Mouse (Mus musculus) gonadal fat pad, adult 2 months (tissue): ENCODE results near the gene Slc25a21. TPM values are rescaled to one million over a fixed set of nuclear protein-coding genes. Genes with fewer than 3 reads are reported as not detected.

Source experiments
- DNase-seq: peaks from one replicate; pipeline ENCODE4 v3.0.0-alpha.2; 2012; ENCODE audit warnings: low read depth
- polyA plus RNA-seq: library from polyadenylated mRNA; depleted of rRNA; stranded (reverse); fragments of >200 nt; gene quantifications from 2 replicates; pipeline ENCODE4 v1.2.3, GENCODE M21; 2012

The Slc25a21 gene
- polyA plus RNA-seq, 1 experiment, result 1.6 TPM

DNA sequence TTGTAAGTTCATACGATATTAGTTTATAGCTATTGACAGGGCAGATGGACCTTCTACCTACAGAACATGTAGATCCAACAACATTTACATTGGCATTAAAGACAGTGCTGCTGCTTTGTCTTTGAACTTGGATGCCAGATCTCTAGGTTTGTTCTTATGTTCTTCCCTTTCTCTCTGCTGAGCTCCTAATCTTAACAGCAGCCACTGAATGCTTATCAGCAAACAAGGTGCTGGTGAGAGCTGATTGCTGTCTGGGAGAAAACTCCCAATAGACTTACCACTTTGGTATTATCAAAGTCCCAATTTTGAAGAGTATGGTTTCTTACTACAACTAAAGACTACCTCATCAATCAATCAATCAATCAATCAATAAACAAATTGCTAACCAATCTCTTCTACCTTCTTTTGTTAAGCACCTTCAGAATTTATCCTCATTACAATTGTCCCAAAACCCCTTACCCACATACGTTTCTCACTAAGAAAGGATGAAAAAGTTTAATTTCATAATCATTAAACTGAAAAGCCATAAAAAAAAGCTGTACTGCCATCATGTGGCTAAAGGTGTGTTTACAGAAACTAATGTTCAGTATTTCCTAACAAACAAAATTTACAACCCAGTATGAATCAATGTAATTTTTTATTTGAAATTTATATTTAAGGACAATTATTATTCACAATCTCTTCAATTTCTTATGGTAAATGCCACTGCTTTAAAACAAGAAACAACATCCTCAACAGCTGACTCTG is 12.7 kb downstream of the Slc25a21 start:
- DNase-seq, result no peak

DNA sequence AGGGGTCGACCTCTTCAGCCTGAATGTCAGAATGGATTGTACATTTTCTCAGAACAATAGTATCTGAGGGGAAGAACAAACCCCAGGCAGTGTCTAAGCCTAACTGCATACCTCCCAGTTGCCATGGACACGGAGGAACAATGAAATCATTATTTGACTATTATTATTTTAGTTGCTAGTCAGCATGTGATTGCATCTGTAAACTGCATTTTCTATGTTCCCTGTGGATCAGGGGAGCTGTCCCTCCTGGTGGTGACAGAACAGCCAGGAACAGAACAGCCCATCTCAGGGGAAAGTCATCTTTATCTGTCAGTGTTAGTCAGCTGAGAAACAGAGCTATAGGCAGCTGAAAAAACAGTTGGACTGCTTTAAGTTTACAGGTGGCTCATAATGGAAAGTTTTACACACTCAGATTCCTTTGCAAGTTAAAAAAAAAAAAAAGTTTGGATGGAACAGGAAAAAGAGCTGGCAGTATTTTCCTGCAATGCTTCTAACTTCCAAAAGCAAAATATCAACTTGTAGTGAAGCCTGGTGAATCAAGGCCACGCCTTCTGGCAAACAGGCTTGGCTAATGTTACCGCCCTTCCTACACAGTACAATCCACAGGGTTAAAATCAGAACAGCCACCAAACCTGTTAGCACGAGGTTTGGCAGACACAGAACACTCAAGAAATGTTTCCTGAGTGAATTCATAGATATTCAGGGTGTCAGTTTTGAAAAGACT is 17.6 kb downstream of the Slc25a21 start:
- DNase-seq, result no peak

DNA sequence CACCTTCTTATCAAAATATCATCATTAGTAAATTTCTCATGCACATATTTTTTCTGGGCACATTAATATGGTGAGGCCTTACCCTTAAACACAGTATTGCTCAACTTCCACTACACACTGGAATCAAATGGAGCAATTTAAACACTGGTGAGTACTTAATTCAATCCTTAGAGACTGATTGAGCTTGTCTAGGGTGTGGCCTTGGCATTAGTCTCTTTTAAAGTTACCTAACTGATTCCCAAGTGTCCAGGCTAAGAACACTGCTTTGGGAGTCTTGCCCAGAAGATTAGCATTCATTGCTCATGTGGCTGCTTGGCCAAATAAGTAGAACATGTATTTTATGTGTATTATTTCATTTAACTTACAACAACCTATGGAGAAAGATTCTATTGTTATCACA is 18.5 kb downstream of the Slc25a21 start:
- peak; percentile 27 for DNase-seq

DNA sequence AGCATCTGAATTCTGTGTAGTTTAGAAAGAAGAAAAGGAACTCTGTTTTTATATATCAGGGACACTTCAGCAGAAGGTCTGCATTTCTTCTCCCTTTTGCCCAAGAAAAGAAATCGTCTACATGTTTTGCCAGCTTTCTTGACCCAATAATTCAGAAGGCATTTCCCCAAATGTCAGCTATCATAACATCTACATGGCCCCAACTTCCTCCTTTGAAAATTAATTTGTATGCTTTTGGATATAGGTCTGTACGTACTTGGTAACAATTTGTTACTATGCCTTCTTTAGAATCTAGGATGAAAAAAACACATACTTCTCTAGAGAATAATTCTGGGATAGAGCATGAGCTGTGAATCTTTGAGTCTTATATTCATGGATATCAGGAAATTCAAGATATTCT is 34.0 kb downstream of the Slc25a21 start:
- DNase-seq, result no peak

DNA sequence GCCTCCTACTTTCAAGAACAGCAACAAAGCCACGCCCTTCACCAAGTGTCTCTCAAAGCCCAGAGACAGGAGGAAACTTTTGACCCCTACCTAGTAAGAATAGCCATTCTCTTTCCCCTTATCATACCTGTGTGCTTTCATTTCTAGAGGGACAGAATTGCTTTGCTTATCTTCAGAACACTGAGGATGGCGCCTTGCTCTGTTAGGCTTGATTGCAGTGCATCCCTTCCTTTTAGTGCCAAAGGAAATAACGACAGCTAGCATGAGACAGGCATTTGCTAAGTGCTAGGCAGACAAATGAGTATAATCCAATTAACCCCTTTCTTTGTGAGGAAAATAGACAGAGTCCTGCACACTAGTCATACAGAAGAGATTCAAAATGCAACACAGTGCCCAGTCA is 34.4 kb downstream of the Slc25a21 start:
- DNase-seq, result no peak

DNA sequence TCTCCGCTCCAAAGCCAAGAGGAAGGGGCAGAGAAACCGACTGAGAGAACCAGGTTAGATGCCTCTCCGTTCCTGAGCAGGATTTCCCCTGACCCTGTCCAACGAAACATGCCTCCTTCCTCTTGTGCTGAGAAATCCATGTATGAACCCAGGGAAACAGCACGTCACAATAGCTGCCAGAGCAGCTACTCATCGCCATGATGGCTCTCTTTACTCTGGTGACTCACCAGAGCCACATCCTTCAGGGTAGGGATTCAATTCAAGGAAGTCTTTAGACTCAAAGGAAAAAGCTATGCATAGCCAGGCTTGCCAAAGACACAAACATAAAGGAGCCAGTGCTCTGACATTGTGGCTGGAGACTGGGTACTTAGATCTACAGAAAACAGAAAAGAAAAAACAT is 37.4 kb downstream of the Slc25a21 start:
- DNase-seq, result no peak

DNA sequence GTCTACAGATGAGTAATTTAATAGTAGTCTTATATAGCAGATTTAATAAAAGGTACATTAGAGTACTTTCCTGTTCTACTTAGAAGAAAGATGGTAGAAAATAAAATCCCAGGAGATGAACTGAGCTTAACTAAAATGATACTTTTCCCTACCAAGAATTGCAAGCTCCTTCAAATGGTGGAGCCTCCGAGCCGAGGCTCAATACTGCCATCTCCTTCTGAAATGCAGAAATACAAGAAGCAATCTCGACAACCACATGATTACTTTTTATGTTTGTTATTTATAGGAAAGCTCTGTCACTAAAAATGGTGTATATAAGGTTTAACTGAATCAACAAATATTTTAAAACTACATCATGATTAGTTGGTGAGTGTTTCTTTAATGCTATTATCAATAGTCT is 39.0 kb downstream of the Slc25a21 start:
- no peak for DNase-seq

DNA sequence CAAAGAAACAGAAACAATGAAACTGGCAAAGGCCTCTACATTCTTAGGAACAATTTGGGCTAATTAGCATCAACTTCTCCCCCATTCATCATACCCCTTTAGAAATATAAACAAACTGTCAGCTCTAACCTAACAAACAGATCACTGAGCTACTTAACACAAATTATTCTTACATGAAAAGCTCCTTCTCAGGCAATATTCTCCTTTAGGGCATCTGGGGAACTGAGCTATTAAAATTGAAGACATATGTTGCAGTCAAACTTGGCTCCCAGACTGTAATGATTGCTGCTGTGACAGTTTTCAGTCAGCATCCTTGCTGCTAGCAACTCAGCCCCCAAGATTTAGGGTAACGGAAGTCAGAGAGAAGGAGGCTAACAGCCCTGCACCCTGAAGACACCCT is 58.3 kb downstream of the Slc25a21 start:
- no peak for DNase-seq

DNA sequence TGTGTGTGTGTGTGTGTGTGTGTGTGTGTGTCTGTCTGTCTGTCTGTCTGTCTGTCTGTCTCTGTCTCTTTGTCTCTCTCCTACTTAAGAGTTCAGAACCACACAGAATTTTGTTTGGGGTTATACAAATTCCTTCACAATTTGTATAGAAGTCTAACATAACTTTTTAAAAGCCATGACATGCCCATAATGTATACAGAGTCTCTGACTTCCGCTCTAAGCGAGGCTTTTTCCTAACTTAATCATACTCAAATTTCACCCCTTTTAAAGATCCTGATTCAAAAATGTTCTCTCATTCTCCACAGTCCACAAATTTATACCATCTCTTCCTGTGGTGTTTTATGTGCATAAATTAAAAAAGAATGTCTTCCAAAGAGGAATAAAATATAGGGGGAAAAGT is 59.5 kb downstream of the Slc25a21 start:
- no peak for DNase-seq

DNA sequence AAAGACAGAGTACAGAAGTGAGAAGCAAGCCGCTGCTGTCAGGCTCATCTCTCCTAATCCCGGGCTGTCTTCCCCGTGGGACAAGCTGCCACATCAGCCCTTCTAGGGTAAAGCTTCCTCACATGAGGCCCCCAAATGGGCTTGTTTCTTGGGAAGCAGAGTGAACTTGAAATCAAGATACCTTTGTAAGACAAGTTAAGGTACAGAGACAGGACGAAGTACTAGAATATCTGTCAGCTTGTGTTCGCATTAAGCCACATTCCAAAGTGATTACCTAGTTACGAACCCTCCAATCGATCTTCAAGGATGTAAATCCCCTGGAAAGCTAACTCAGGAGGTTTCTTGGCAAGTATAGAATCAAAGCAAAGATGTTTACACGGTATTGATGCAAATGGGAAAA is 78.7 kb downstream of the Slc25a21 start:
- DNase-seq, result no peak

DNA sequence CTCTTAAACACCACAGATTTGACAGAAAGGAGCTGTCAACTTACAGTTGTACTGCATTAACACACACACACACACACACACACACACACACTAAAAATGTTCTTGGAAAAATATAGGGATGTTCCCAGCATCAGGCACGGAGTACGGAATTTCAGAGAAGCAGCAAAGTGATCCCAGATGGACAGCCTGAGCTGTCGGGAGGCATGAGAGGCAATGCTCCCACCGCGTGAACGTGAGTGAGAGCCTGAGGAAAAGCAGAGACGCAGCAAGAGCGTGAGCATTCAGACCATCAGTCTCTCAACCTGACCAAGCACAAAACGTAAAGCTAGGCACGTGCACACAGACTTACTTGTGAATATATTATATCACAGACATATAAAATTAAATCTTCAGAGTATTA is 81.8 kb downstream of the Slc25a21 start:
- no peak for DNase-seq

DNA sequence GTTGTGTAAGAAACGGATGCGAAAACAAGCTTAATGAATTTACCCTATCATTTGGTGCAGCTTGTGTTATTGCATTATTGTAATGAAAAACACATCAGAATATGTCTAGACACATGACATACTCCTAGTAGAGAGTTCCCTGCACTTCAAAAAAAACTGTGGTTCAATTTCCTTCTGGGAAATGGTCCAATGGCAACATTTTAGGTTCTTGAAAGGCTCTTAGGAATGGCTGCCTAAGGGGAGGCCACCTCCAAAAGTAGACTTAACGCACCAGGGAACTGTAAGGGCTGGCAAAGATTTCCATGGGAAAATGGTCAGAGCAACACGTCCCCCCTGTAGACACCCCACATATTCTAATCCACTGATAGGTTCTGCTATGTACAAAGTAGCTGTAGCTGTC is 87.9 kb downstream of the Slc25a21 start:
- DNase-seq, result no peak

DNA sequence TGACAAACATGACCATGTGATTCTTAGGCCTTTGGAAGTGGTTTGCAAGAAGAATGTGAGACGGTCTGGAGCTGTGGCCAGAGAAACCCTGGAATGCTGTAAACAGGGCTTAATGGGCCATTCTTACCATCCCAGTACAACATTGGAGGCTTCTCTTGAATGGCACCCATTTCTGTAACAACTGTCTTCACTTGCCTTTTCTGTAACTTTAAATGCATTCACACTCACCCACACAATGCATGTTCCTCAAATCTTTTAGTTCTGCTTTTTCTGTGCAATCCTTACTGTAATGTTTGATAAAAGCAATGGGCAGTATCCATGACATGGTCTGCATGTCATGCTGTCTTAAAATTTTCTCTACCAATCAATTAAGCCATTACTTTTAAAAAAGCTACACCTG is 95.0 kb downstream of the Slc25a21 start:
- no peak for DNase-seq

DNA sequence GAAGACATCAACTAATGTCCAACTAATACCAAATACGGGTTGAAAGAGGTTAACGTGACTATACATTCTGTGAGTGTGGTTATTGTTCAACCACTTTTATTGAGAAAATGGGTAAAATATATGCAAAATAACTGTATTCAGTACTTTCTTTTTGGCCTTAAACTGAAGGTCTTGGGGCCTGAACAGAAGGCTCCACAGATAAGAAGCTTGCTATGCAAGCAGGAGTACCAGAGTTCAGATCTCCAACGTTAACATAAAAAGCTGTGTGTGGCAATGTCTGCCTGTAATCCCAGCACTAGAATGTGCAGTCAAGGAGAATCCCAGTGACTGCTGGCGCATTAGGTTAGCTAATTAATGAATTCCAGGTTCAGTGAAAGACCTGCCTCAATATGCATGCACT is 96.7 kb downstream of the Slc25a21 start:
- DNase-seq, result no peak

DNA sequence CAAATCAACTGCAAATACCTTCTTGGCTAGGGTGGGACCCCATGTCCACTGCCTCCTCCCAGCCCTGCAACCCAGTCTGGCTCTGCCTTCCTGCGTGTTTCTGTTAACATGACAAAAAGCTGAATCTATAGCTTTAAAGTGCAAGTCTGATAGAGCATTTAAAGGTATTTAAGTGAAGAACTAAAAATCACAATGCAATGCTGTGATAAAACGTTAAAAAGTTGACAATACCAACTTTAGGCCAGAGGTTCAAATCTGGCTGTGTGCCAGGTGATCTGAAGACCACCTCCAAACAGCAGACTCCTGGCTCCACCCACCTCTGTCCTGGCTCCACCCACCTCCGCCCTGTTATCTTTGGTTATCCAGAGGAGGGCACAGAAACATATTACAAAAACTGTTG is 98.2 kb downstream of the Slc25a21 start:
- no peak for DNase-seq

DNA sequence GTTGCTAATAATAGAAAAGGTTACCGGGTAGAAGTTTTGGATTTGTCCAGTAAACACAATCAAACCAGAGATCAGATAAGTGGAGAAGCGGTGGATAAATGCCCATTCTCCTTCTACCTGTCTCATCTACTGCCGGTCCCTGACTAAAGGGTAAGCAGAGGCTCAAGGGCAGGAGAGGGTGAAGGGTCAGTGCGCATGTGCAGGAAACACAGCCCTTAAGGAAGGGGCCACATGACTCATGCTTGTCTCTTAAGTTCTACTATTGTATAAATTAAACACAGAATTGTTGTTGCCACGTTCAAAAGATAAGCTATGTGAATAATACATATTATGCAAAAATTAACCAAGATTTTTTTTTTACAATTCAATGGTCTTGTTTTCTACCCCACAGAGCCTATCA is 98.9 kb downstream of the Slc25a21 start:
- DNase-seq, result no peak

DNA sequence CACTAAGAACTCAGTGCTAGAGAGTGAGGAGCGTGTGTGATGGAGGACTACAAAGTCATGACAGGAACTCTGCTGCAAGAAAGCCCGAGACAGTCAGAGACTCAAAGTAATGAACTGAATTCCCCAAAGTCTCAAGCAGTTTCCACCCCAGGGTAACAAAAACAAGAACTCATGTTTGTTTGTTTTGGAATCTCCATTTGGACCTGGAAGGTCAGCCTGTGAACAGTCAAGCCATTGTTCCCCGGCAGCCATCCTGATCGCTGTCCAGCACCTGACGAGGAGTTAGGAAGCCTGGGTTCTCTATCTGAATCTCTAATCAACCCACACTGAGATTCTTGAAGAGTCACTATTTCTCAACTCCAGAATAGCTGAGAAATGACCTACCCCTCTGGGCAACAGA is 104.2 kb downstream of the Slc25a21 start:
- peak; percentile 13 for DNase-seq

DNA sequence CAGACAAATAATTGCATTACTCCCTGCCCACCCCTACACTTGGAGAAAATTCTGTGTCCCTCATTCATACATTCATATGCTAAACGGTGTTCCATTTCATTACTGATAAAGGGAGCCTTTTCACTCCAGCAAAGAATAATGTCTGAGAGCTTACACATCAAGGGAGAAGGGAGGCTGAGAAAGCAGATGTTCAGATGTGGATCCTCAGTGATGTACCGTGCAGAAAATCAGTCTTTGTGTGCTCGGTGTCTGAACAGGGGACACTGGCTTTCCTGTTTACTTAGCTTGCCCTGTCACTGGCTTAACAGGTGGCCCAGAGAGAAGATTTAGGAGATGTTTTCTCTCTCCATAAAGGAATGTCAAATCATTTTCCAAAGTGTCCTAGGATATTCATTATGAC is 112.8 kb downstream of the Slc25a21 start:
- DNase-seq, result no peak

DNA sequence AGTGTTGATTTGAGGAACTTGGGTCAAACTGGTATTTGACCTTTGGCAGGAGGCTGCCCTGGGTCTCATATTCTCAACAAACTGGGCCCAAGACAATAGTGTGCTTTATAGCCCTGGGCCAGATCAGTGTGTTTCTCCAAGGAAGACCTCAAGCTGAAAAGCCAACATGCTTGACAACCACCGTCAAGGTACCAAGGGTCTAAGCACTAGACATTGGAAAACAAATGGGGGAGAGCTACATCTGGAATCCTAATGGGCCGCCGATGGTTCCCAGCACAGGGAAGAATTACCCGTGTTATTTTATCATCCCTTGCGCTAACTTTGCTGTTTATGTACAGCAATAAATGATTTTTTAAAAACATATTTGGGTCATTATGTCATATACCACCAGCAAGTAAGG is 113.7 kb downstream of the Slc25a21 start:
- no peak for DNase-seq

DNA sequence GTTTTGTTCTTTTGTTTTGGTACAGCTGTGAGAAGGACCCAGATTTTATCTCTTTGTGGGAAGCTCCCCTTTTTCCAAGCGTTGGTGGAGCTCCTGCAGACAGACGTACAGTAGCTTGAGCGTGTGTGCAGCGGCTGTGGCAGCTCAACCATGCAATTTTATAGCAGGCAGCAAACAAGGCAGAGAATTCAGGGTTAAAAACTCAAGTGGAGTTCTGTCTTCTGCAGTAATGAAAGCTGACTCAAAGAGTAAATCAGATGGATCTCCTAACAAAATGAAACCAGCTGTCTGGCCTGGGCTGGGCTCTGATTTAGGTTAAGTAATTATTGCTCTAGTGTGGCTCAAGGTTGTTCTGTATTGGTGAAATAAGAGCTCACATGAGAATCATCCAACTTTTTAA is 120.7 kb downstream of the Slc25a21 start:
- no peak for DNase-seq

DNA sequence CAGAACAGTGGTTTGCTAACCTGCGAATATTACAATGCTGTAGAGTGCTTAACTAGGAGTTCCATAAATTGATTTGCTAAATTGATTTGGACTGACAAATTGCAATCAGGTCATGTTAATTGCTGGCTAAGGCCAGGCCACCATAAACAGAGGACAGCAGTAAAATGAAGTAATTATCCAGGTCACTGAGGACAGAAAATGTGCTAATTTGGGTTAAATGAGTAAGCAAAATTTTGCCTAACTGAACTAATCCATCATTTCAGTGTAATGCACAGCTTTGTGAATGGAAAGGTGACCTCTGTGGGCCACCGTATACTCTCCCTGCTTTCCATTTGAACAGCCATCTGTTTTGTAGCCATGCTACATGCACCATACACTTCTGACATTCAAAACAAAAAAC is 124.7 kb downstream of the Slc25a21 start:
- no peak for DNase-seq

DNA sequence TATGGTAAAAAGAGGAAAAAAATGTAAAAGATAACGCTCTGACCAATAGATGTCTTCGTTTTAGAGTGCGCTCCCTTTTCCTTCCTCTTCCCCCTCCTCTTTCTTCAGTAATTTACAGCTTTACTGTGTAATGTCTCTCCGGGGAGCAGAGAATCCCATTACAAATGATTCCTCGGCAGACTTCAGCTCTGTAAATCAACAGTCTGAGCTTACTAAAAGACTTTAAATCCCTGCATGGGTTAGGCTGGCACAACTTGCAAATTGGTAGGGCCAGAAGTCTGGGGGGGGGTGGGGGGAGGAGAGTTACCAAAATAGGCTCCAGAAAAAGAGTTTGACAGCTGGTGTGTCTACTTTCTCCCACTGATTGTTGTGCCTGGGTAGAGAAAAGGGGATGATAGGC is 128.7 kb downstream of the Slc25a21 start:
- no peak for DNase-seq

DNA sequence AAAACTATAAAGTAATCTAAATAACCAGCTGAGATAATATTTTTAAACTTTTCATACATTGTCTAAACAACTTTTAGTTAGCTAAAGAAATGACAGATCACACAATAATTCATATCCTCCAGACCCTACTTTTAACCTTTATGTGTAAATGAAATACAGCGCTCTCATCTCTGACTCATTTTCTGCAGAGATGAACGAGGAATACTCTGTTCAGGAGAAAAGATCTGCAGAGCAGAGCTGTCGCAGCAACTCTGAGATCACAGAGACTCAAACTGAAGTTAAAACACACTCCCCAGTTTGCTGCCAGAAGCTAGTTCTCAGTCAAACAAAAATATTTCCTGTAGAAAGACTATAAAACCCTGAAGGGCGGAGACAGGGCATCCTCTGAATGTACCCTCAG is 177.5 kb downstream of the Slc25a21 start:
- no peak for DNase-seq

DNA sequence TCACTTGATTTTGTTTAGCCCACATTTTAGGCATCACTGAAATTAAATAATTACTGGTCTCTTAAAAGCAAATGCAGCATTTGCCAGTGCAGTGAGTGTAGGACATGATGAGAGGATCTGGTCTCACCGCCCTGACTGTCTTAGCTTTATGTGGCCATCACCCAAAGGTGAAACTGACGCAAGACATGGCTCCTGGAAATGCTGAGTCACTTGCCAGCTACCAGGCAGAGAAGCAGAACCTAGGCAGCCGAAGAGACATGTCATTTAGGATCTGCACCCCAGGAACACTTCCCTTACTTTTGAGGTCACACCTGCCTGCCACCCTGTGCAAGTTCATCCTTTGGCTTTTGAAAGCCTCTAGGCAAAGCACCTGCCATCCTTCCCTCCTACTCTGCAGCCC is 180.4 kb downstream of the Slc25a21 start:
- no peak for DNase-seq
